ENCODE assay signal across 10 mouse cellular contexts in genomic region chr5:36946445-36946844, GRCm38 (mm10). TPM values are rescaled to one million over a fixed set of nuclear protein-coding genes. Genes with fewer than 3 reads are reported as not detected.
DNase-seq lines count a peak whose midpoint lies in the region; ATAC-seq and TF ChIP-seq lines count a peak whose summit lies in the region.
"Had no signal": no experiment of that assay in that cellular context is flagged by ENCODE, and none has a peak within 500 bp of the region (broad histone marks: within the 10 kb centered on the region; RNA-seq: fewer than 3 reads in every experiment).

No protein-coding gene starts in this region.

- TF ChIP-seq CTCF in midbrain, postnatal 0 days (IDR thresholded peaks at IDR 0.05), result peak; percentile 99

- no peaks in the 10 kb centered on the region for H3K27me3 ChIP-seq in midbrain, postnatal 0 days (ENCODE audit: insufficient read depth, low read length)
- H3K27me3 ChIP-seq: embryonic facial prominence, embryonic 12.5 days had no signal

- peaks cover 26% of the 10 kb centered on the region for H3K36me3 ChIP-seq in midbrain, postnatal 0 days (ENCODE audit: insufficient read depth, low read length)
- H3K36me3 ChIP-seq: embryonic facial prominence, embryonic 12.5 days; limb, embryonic 13.5 days had no signal

- intact Hi-C loops in heart, postnatal 10 days (cut with DNase I), result loop anchor here (5.0 kb wide), 1 partner anchor 161 kb away; no protein-coding TSS in a partner anchor

- no peak overlapping the region for H3K9ac ChIP-seq in midbrain, postnatal 0 days (replicated peaks; ENCODE audit: low read length, poor library complexity, severe bottlenecking)
- H3K9ac ChIP-seq: embryonic facial prominence, embryonic 12.5 days; limb, embryonic 13.5 days had no signal

- DNase-seq in heart, postnatal 10 days, result peak; percentile 37 to 70
- DNase-seq in heart, adult 11 months, result no peak
- peak; percentile 15 to 17 for DNase-seq in urinary bladder, postnatal 36 days (ENCODE audit: low spot score in 2 of 2)
- DNase-seq in urinary bladder, postnatal 4 days (ENCODE audit: low spot score in 2 of 2), result no peak
- peak; percentile 71 for DNase-seq in cerebellum, postnatal 36 days
- peak; percentile 36 for DNase-seq in kidney, postnatal 14 days
- peak; percentile 87 for DNase-seq in midbrain, postnatal 0 days (ENCODE audit: low spot score)
- peak; percentile 34 to 38 for DNase-seq in thymus, postnatal 36 days

- no peak overlapping the region for H3K4me3 ChIP-seq in midbrain, postnatal 0 days (ENCODE audit: low read depth, low read length)
- H3K4me3 ChIP-seq: embryonic facial prominence, embryonic 12.5 days; limb, embryonic 13.5 days had no signal

- 0 out of 2 replicates have a peak, but pooled peaks have one; percentile 20 for ATAC-seq in midbrain, postnatal 0 days (ENCODE audit: low FRiP score)

- no peak overlapping the region for H3K4me2 ChIP-seq in midbrain, postnatal 0 days (ENCODE audit: low read depth, low read length, poor library complexity, severe bottlenecking)
- H3K4me2 ChIP-seq: embryonic facial prominence, embryonic 12.5 days; limb, embryonic 13.5 days had no signal

- H3K9me3 ChIP-seq in midbrain, postnatal 0 days (ENCODE audit: low read length), result no peaks in the 10 kb centered on the region
- H3K9me3 ChIP-seq: embryonic facial prominence, embryonic 12.5 days; limb, embryonic 13.5 days had no signal

- WGBS in midbrain, postnatal 0 days, result 4% methylated on average over 5 of the region's 5 CpGs

- peak overlapping the region; percentile 81; the same call in 1 of the 2 replicates for H3K27ac ChIP-seq in midbrain, postnatal 0 days (ENCODE audit: low read depth, low read length)
- H3K27ac ChIP-seq: embryonic facial prominence, embryonic 12.5 days; limb, embryonic 13.5 days had no signal

- peaks cover 5% of the 10 kb centered on the region; the same call in 1 of the 2 replicates for H3K4me1 ChIP-seq in midbrain, postnatal 0 days (ENCODE audit: insufficient read depth, low read length)
- H3K4me1 ChIP-seq: embryonic facial prominence, embryonic 12.5 days; limb, embryonic 13.5 days had no signal

RNA-seq across cellular contexts. Expression of gene Wfs1, which starts 42.6 kb away (rescaled TPM):
- 10 to 100 TPM; 30.4 to 37.7 TPM for total RNA-seq in heart, postnatal 10 days (2021)
- total RNA-seq in midbrain, postnatal 0 days (2014; rRNA removed), result 11.3 and 14.0 TPM in 2 replicates
- polyA plus RNA-seq in midbrain, postnatal 0 days (2015; fragmentation: Nextera tagmentation; extraction: Ambion mirVana), result 11.9 and 12.8 TPM in 2 replicates

Comparison
In these comparisons a context has a peak if more than half of its experiments do, and no peak if none do; other contexts are left out.
1. DNase-seq: peak in heart, postnatal 10 days (2 of 2), urinary bladder, postnatal 36 days (2 of 2), cerebellum, postnatal 36 days (2 of 2), kidney, postnatal 14 days (single experiment), midbrain, postnatal 0 days (single experiment) and thymus, postnatal 36 days (2 of 2); none in heart, adult 11 months (single experiment) and urinary bladder, postnatal 4 days (0 of 2).